Mouse (Mus musculus): Measurements from ENCODE around the gene Olfr1018. TPM values are rescaled to one million over a fixed set of nuclear protein-coding genes. Genes with fewer than 3 reads are reported as not detected.

Gene Olfr1018
- total RNA-seq (2022): not detected

DNA sequence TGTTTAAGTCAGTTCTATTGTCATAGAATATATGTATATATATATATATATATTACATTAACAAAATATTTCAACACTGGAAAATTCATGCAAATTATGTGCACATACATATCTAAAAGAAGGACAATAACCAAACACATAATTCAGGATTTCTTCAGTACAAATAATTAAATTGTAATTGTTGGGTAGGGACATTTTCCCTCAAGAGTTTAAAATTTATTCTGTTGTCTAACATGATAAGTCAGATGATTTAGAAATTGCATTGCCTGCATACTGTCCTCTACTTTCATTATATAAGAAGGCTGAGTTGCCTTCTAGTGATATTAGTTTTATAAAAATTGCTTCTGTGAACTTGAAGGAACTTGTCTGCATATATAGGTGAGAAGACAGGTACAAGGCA lies at the start of gene Olfr1018:
Gene Olfr1018 (plus strand): TSS at position 301 of the 400 bp plus-strand sequence.
- no peak for DNase-seq (ENCODE audit: low spot score)

- no peak for DNase-seq (ENCODE audit: low spot score)
Observed at GRCm38 (mm10) chr2:85772413-85772812, 45.9 kb upstream of the Olfr1018 start, which contains the start of gene Olfr1014. Olfr1014 (plus strand) TSS chr2:85772713.

GRCm38 (mm10) chr2:85781717-85782116 lies 36.6 kb upstream of the Olfr1018 start, which contains the start of gene Olfr1015:
Olfr1015 (plus strand) TSS chr2:85782017.
- no peak for DNase-seq (ENCODE audit: low spot score)

DNA sequence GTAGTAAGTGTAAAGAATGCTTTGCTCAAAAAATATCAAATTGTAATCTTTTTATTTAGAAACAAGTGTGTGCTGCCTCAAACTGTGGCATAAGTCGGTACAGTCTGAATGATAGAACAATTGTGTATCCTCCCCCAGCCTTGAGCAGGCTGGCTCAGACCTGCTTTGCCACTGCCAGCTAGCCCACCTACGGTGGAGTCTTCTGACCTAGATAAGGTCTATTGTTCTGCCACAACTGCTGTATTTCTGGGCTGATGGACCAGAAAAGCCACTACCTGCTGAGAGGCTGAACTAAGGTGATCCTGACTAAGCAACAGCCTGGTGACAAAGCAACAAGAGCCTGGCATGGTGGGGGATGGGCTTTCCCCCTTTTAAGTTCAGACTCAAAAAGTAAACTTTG lies 25.9 kb upstream of the Olfr1018 start:
- DNase-seq (ENCODE audit: low spot score): no peak

DNA sequence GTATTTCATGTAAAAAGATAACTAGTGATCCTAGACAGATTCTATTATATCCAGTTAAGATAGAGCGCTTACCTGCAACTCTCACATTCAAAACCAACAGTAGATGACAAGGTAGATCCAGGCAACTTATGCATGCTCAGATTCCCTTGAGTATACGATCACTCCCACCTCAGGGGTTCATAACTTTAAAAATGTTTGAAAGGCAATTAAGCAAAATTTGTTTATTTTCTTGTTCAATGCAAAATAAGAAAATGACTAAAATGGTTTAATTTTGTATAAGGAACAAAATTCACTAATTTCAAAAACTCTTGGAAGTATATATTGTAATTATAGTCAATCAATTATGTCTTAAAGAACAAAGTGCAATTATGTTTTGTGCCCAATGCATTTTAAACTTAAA lies 15.8 kb upstream of the Olfr1018 start, which contains the start of gene Olfr1016:
Gene Olfr1016 (minus strand): TSS at position 101 of the 400 bp plus-strand sequence.
- no peak for DNase-seq (ENCODE audit: low spot score)

GRCm38 (mm10) chr2:85804501-85804900 lies 13.8 kb upstream of the Olfr1018 start:
- no peak for DNase-seq (ENCODE audit: low spot score)

GRCm38 (mm10) chr2:85845383-85845782 lies 27.1 kb downstream of the Olfr1018 start, which contains the start of gene Olfr1019:
Olfr1019 (minus strand) TSS chr2:85845483.
- DNase-seq (ENCODE audit: low spot score): no peak

- DNase-seq (ENCODE audit: low spot score): no peak
Observed at GRCm38 (mm10) chr2:85846730-85847129, 28.5 kb downstream of the Olfr1018 start, which contains the start of gene Olfr1020. Olfr1020 (plus strand) TSS chr2:85847030.

GRCm38 (mm10) chr2:85868294-85868693 lies 50.0 kb downstream of the Olfr1018 start, which contains the start of gene Olfr1022:
Olfr1022 (plus strand) TSS chr2:85868594.
- no peak for DNase-seq (ENCODE audit: low spot score)

Other genes with a start within 250 kb of the Olfr1018 start
- not detected for gene Olfr996, start 239.3 kb upstream of the Olfr1018 start, total RNA-seq (2022)
- not detected for gene Olfr998, start 229.5 kb upstream of the Olfr1018 start, total RNA-seq (2022)
- not detected for gene Olfr1000, start 206.6 kb upstream of the Olfr1018 start, total RNA-seq (2022)
- not detected for gene Olfr1002, start 167.8 kb upstream of the Olfr1018 start, total RNA-seq (2022)
- gene Olfr154, start 154.0 kb upstream of the Olfr1018 start, total RNA-seq (2022): not detected
- not detected for gene Olfr1006, start 139.7 kb upstream of the Olfr1018 start, total RNA-seq (2022)
- gene Olfr1008, start 129.0 kb upstream of the Olfr1018 start, total RNA-seq (2022): not detected
- gene Olfr1009, start 103.1 kb upstream of the Olfr1018 start, total RNA-seq (2022): not detected
- not detected for gene Olfr1012, start 55.7 kb upstream of the Olfr1018 start, total RNA-seq (2022)
- not detected for gene Olfr1013, start 51.4 kb upstream of the Olfr1018 start, total RNA-seq (2022)
- gene Olfr1014, start 45.8 kb upstream of the Olfr1018 start, total RNA-seq (2022): not detected
- not detected for gene Olfr1015, start 36.5 kb upstream of the Olfr1018 start, total RNA-seq (2022)
- not detected for gene Olfr1016, start 15.9 kb upstream of the Olfr1018 start, total RNA-seq (2022)
- gene Olfr1019, start 27.0 kb downstream of the Olfr1018 start, total RNA-seq (2022): not detected
- gene Olfr1020, start 28.6 kb downstream of the Olfr1018 start, total RNA-seq (2022): not detected
- not detected for gene Olfr1022, start 50.1 kb downstream of the Olfr1018 start, total RNA-seq (2022)
- not detected for gene Olfr1023, start 67.2 kb downstream of the Olfr1018 start, total RNA-seq (2022)
- gene Olfr1024, start 86.6 kb downstream of the Olfr1018 start, total RNA-seq (2022): not detected
- not detected for gene Olfr1025-ps1, start 96.7 kb downstream of the Olfr1018 start, total RNA-seq (2022)
- not detected for gene Olfr1026, start 103.1 kb downstream of the Olfr1018 start, total RNA-seq (2022)
- not detected for gene Olfr1028, start 132.0 kb downstream of the Olfr1018 start, total RNA-seq (2022)
- gene Olfr1029, start 155.4 kb downstream of the Olfr1018 start, total RNA-seq (2022): not detected
- gene Olfr1030, start 160.8 kb downstream of the Olfr1018 start, total RNA-seq (2022): not detected
- not detected for gene Olfr1031, start 171.8 kb downstream of the Olfr1018 start, total RNA-seq (2022)
- not detected for gene Olfr1032, start 187.1 kb downstream of the Olfr1018 start, total RNA-seq (2022)
- gene Olfr1033, start 202.2 kb downstream of the Olfr1018 start, total RNA-seq (2022): 1 to 10 TPM; 2.0 to 5.0 (median 3.4) TPM
- under 1 TPM; 0.19 to 0.28 (median 0.24) TPM for gene Olfr1034, start 227.4 kb downstream of the Olfr1018 start, total RNA-seq (2022)

All from heart, adult 8-10 months (tissue).